Comparison of ENCODE assay signal across 15 mouse cellular contexts in genomic region chr10:59709281-59709680, GRCm38 (mm10). TPM values are rescaled to one million over a fixed set of nuclear protein-coding genes. Genes with fewer than 3 reads are reported as not detected.
A peak's percentile ranks its signal among the peaks of the same experiment; 100 is the strongest.
DNase-seq lines count a peak whose midpoint lies in the region; ATAC-seq and TF ChIP-seq lines count a peak whose summit lies in the region.
"Had no signal": no experiment of that assay in that cellular context is flagged by ENCODE, and none has a peak within 500 bp of the region (broad histone marks: within the 10 kb centered on the region; RNA-seq: fewer than 3 reads in every experiment).

No protein-coding gene starts in this region.

- no peak overlapping the region for H3K4me2 ChIP-seq in hindbrain, embryonic 14.5 days (replicated peaks)
- no peak overlapping the region for H3K4me2 ChIP-seq in hindbrain, embryonic 11.5 days (replicated peaks; ENCODE audit: low read depth, low read length)
- H3K4me2 ChIP-seq in midbrain, postnatal 0 days (ENCODE audit: low read depth, low read length, poor library complexity, severe bottlenecking), result no peak overlapping the region
- H3K4me2 ChIP-seq in midbrain, embryonic 13.5 days (replicated peaks), result no peak overlapping the region

- no peak overlapping the region for H3K27ac ChIP-seq in hindbrain, embryonic 14.5 days
- no peak overlapping the region for H3K27ac ChIP-seq in hindbrain, embryonic 11.5 days (ENCODE audit: low read depth, low read length)
- H3K27ac ChIP-seq in midbrain, postnatal 0 days (ENCODE audit: low read depth, low read length), result no peak overlapping the region
- H3K27ac ChIP-seq in midbrain, embryonic 13.5 days, result no peak overlapping the region; the same call in 1 of the 2 replicates
- H3K27ac ChIP-seq: heart, embryonic 10.5 days; hindbrain, embryonic 10.5 days; limb, embryonic 10.5 days; liver, embryonic 14.5 days had no signal

- H3K9ac ChIP-seq in hindbrain, embryonic 14.5 days, result no peak overlapping the region
- no peak overlapping the region for H3K9ac ChIP-seq in hindbrain, embryonic 11.5 days (ENCODE audit: low read depth, low read length)
- no peak overlapping the region for H3K9ac ChIP-seq in midbrain, postnatal 0 days (replicated peaks; ENCODE audit: low read length, poor library complexity, severe bottlenecking)
- H3K9ac ChIP-seq in midbrain, embryonic 13.5 days (replicated peaks), result no peak overlapping the region
- H3K9ac ChIP-seq: liver, embryonic 14.5 days had no signal

- no peak for TF ChIP-seq CTCF in midbrain, postnatal 0 days (IDR thresholded peaks at IDR 0.05)

- no peak for ATAC-seq in hindbrain, embryonic 14.5 days (ENCODE audit: low FRiP score)
- ATAC-seq in hindbrain, embryonic 11.5 days (ENCODE audit: low FRiP score), result no peak
- no peak for ATAC-seq in midbrain, postnatal 0 days (ENCODE audit: low FRiP score)
- ATAC-seq in midbrain, embryonic 13.5 days, result no peak

- 77% methylated on average over 7 of the region's 7 CpGs for WGBS in hindbrain, embryonic 14.5 days
- WGBS in hindbrain, embryonic 11.5 days, result 95% methylated on average over 7 of the region's 7 CpGs
- WGBS in midbrain, postnatal 0 days, result 68% methylated on average over 7 of the region's 7 CpGs
- 78% methylated on average over 7 of the region's 7 CpGs for WGBS in midbrain, embryonic 13.5 days

- no peaks in the 10 kb centered on the region for H3K36me3 ChIP-seq in hindbrain, embryonic 14.5 days (replicated peaks; ENCODE audit: control insufficient read depth, insufficient read depth)
- no peaks in the 10 kb centered on the region for H3K36me3 ChIP-seq in hindbrain, embryonic 11.5 days (ENCODE audit: control insufficient read depth, insufficient read depth, low read length)
- no peaks in the 10 kb centered on the region for H3K36me3 ChIP-seq in midbrain, postnatal 0 days (ENCODE audit: insufficient read depth, low read length)
- peaks cover 11% of the 10 kb centered on the region; the same call in 1 of the 2 replicates for H3K36me3 ChIP-seq in midbrain, embryonic 13.5 days

- H3K27me3 ChIP-seq in hindbrain, embryonic 14.5 days (ENCODE audit: control insufficient read depth, insufficient read depth, low read length), result no peaks in the 10 kb centered on the region
- no peaks in the 10 kb centered on the region for H3K27me3 ChIP-seq in hindbrain, embryonic 11.5 days (ENCODE audit: control insufficient read depth, insufficient read depth, low read length)
- no peaks in the 10 kb centered on the region for H3K27me3 ChIP-seq in midbrain, postnatal 0 days (ENCODE audit: insufficient read depth, low read length)
- no peaks in the 10 kb centered on the region for H3K27me3 ChIP-seq in midbrain, embryonic 13.5 days
- H3K27me3 ChIP-seq: megakaryocyte, embryonic 14.5 days had no signal

- no peaks in the 10 kb centered on the region for H3K4me1 ChIP-seq in hindbrain, embryonic 14.5 days (replicated peaks; ENCODE audit: control insufficient read depth, insufficient read depth, low read length)
- no peaks in the 10 kb centered on the region for H3K4me1 ChIP-seq in hindbrain, embryonic 11.5 days (replicated peaks; ENCODE audit: control insufficient read depth, insufficient read depth, low read length)
- no peaks in the 10 kb centered on the region for H3K4me1 ChIP-seq in midbrain, postnatal 0 days (ENCODE audit: insufficient read depth, low read length)
- H3K4me1 ChIP-seq in midbrain, embryonic 13.5 days (replicated peaks), result no peaks in the 10 kb centered on the region
- H3K4me1 ChIP-seq: heart, embryonic 10.5 days; limb, embryonic 10.5 days had no signal

- peak; percentile 10 for DNase-seq in adrenal gland, adult 2 months
- DNase-seq in adrenal gland, postnatal 4 days (ENCODE audit: low spot score in 2 of 2), result no peak
- DNase-seq in hindbrain, embryonic 14.5 days (ENCODE audit: low spot score), result peak; percentile 50
- DNase-seq in hindbrain, embryonic 11.5 days (ENCODE audit: low spot score), result no peak
- DNase-seq in midbrain, postnatal 0 days (ENCODE audit: low spot score), result peak; percentile 62
- peak; percentile 58 for DNase-seq in adrenal gland, postnatal 10 days
- DNase-seq in ovary, adult 18-20 months (ENCODE audit: low spot score), result no peak
- DNase-seq: kidney, adult 9 months had no signal

- no peaks in the 10 kb centered on the region for H3K9me3 ChIP-seq in hindbrain, embryonic 14.5 days (ENCODE audit: control insufficient read depth, low read length)
- H3K9me3 ChIP-seq in hindbrain, embryonic 11.5 days (ENCODE audit: control insufficient read depth, low read length), result no peaks in the 10 kb centered on the region
- no peaks in the 10 kb centered on the region for H3K9me3 ChIP-seq in midbrain, postnatal 0 days (ENCODE audit: low read length)
- no peaks in the 10 kb centered on the region for H3K9me3 ChIP-seq in midbrain, embryonic 13.5 days
- H3K9me3 ChIP-seq: heart, embryonic 10.5 days; limb, embryonic 10.5 days; megakaryocyte, embryonic 14.5 days had no signal

- H3K4me3 ChIP-seq in hindbrain, embryonic 14.5 days (replicated peaks; ENCODE audit: low read length), result no peak overlapping the region
- H3K4me3 ChIP-seq in hindbrain, embryonic 11.5 days (ENCODE audit: low read depth, low read length), result no peak overlapping the region
- H3K4me3 ChIP-seq in midbrain, postnatal 0 days (ENCODE audit: low read depth, low read length), result no peak overlapping the region
- no peak overlapping the region for H3K4me3 ChIP-seq in midbrain, embryonic 13.5 days (replicated peaks)
- H3K4me3 ChIP-seq: heart, embryonic 10.5 days; hindbrain, embryonic 10.5 days; limb, embryonic 10.5 days; megakaryocyte, embryonic 14.5 days; myocyte had no signal

RNA-seq across cellular contexts. Expression of gene Micu1, which starts 7.0 kb away (rescaled TPM):
- 10 to 100 TPM; 65.8 to 74.9 TPM for total RNA-seq in adrenal gland, adult 2 months (2021)
- 41.7 and 46.5 TPM in 2 replicates for polyA plus RNA-seq in adrenal gland, adult 2 months (2012; rRNA removed)
- 10 to 100 TPM; 61.1 to 64.4 TPM for total RNA-seq in adrenal gland, postnatal 4 days (2021)
- 74.9 and 75.2 TPM in 2 replicates for polyA plus RNA-seq in hindbrain, embryonic 14.5 days (2014; fragmentation: Nextera tagmentation; extraction: Ambion mirVana)
- polyA plus RNA-seq in hindbrain, embryonic 11.5 days (2014; fragmentation: Nextera tagmentation; extraction: Ambion mirVana), result 60.4 and 69.0 TPM in 2 replicates
- total RNA-seq in midbrain, postnatal 0 days (2014; rRNA removed), result 69.7 and 70.9 TPM in 2 replicates
- 61.1 and 64.2 TPM in 2 replicates for polyA plus RNA-seq in midbrain, postnatal 0 days (2015; fragmentation: Nextera tagmentation; extraction: Ambion mirVana)
- polyA plus RNA-seq in midbrain, embryonic 13.5 days (2015; fragmentation: Nextera tagmentation; extraction: Ambion mirVana), result 72.2 and 73.0 TPM in 2 replicates
- total RNA-seq in adrenal gland, postnatal 10 days (2021), result 10 to 100 TPM; 56.1 to 67.3 TPM

Comparison
In these comparisons a context has a peak if more than half of its experiments do, and no peak if none do; other contexts are left out.
1. DNase-seq: peak in adrenal gland, adult 2 months (single experiment), hindbrain, embryonic 14.5 days (single experiment), midbrain, postnatal 0 days (single experiment) and adrenal gland, postnatal 10 days (single experiment); none in adrenal gland, postnatal 4 days (0 of 2), hindbrain, embryonic 11.5 days (single experiment) and ovary, adult 18-20 months (single experiment).